Mouse (Mus musculus) heart, adult 2 months (tissue): ENCODE results near the gene Caln1.

Experiments used
- CTCF ChIP-seq: fragments of 200-600 bp; IDR thresholded peaks from 2 replicates; pipeline ENCODE4 v1.8.1; 2022; ENCODE audit warnings: antibody characterized with exemption, mild to moderate bottlenecking, moderate library complexity
- EP300 ChIP-seq: fragments of 200-500 bp; IDR thresholded peaks from 2 replicates; pipeline ENCODE4 v1.6.1; 2011; ENCODE audit warnings: low read depth, low read length, control low read depth; ENCODE audit not compliant: insufficient read depth
- POLR2A ChIP-seq: fragments of 200-500 bp; IDR thresholded peaks from 2 replicates; pipeline ENCODE4 v1.6.1; 2011; ENCODE audit warnings: mild to moderate bottlenecking, low read depth, low read length, control low read depth; ENCODE audit not compliant: insufficient read depth

DNA sequence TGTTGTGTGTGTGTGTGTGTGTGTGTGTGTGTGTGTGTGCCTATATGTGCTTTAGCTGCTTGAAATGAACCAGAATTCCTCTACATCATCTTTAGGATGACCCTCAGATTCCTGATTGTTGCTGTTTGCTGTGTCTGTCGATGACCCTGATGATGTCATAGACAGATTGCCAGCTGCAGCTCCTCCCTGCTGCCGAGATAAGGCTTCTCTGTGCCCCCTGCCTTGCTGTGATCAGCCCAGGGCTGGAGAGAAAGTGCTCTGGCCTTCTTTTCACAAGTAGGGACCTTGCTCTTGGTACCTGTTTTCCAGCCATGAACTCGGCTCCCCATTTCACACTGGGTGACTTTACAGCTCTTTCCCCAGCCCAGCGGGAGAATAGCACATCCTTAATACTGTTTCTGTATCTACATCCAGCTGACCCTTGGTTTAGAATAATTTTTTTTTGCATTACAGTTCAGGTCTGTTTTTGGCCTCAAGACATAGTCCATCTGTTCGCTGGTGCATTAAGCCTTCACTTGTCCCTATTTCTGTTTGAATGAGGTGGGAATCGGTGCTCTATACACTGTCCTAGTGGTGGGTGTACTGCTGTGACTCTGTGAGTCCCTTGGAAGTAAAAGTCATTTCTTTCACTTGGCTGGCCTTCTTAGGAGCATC is 337.1 kb downstream of the Caln1 start:
- TF ChIP-seq CTCF (no peak), EP300 (no peak), POLR2A (no peak)
